Mouse (Mus musculus) frontal cortex, adult (tissue): ENCODE results near the gene Olfr958.

ENCODE experiments used
- ATAC-seq: cut with Nextera tagmentation; 2 replicates; pipeline ENCODE4 v1.9.2; 2017; ENCODE audit warnings: mild to moderate bottlenecking, moderate library complexity, mixed read lengths; ENCODE audit not compliant: low TSS enrichment

Gene Olfr958

GRCm38 (mm10) chr9:39553946-39554345 is at the start of gene Olfr958:
TSS of gene Olfr958 (minus strand) at chr9:39554054.
- ATAC-seq, result no peak

- no peak for ATAC-seq
Observed at GRCm38 (mm10) chr9:39603333-39603845, 49.5 kb upstream of the Olfr958 start.

GRCm38 (mm10) chr9:39602536-39603332 is 48.9 kb upstream of the Olfr958 start:
- peak; percentile 65 for ATAC-seq

- ATAC-seq, result no peak
Observed at GRCm38 (mm10) chr9:39577050-39577449, 23.2 kb upstream of the Olfr958 start.

GRCm38 (mm10) chr9:39575469-39575868 is 21.6 kb upstream of the Olfr958 start, which contains the start of gene Olfr959:
TSS of gene Olfr959 (minus strand) at chr9:39575569.
- ATAC-seq, result no peak

GRCm38 (mm10) chr9:39558349-39558647 is 4.4 kb upstream of the Olfr958 start:
- ATAC-seq, result peak; percentile 34; the same call in 1 of the 2 replicates

GRCm38 (mm10) chr9:39557529-39558348 is 3.9 kb upstream of the Olfr958 start:
- peak; percentile 99 for ATAC-seq

GRCm38 (mm10) chr9:39550806-39551205 is 3.0 kb downstream of the Olfr958 start:
- ATAC-seq, result no peak

- ATAC-seq, result no peak
Observed at GRCm38 (mm10) chr9:39523616-39524285, 30.1 kb downstream of the Olfr958 start.

GRCm38 (mm10) chr9:39518595-39518994 is 35.3 kb downstream of the Olfr958 start:
- ATAC-seq, result no peak

- ATAC-seq, result no peak
Observed at GRCm38 (mm10) chr9:39515531-39515930, 38.3 kb downstream of the Olfr958 start, which contains the start of gene Olfr957. TSS of gene Olfr957 (minus strand) at chr9:39515809.

- ATAC-seq, result no peak
Observed at GRCm38 (mm10) chr9:39509412-39509811, 44.4 kb downstream of the Olfr958 start.

GRCm38 (mm10) chr9:39508998-39509397 is 44.9 kb downstream of the Olfr958 start:
- peak; percentile 65; the same call in 1 of the 2 replicates for ATAC-seq
